Comparison of ENCODE assay signal across 17 mouse cellular contexts in genomic region chr17:83977725-83978124, GRCm38 (mm10).
DNase-seq lines count a peak whose midpoint lies in the region; ATAC-seq and TF ChIP-seq lines count a peak whose summit lies in the region.
"Had no signal": no experiment of that assay in that cellular context is flagged by ENCODE, and none has a peak within 500 bp of the region (broad histone marks: within the 10 kb centered on the region; RNA-seq: fewer than 3 reads in every experiment).

No protein-coding gene starts in this region.

- no peak overlapping the region for H3K4me3 ChIP-seq in heart, postnatal 0 days (ENCODE audit: low read depth, low read length)
- H3K4me3 ChIP-seq in heart, embryonic 12.5 days, result no peak overlapping the region
- no peak overlapping the region for H3K4me3 ChIP-seq in lung, adult 2 months (replicated peaks; ENCODE audit: extremely low read depth, low read depth, low read length)
- no peak overlapping the region for H3K4me3 ChIP-seq in embryonic facial prominence, embryonic 12.5 days
- H3K4me3 ChIP-seq in limb, embryonic 15.5 days, result no peak overlapping the region
- H3K4me3 ChIP-seq: forebrain, embryonic 13.5 days; hindbrain, embryonic 13.5 days; liver, embryonic 15.5 days; neural tube, embryonic 13.5 days had no signal

- no peaks in the 10 kb centered on the region for H3K36me3 ChIP-seq in heart, postnatal 0 days (replicated peaks; ENCODE audit: control insufficient read depth, insufficient read depth, low read length)
- no peaks in the 10 kb centered on the region for H3K36me3 ChIP-seq in heart, embryonic 12.5 days
- no peaks in the 10 kb centered on the region for H3K36me3 ChIP-seq in embryonic facial prominence, embryonic 12.5 days
- no peaks in the 10 kb centered on the region for H3K36me3 ChIP-seq in limb, embryonic 15.5 days
- H3K36me3 ChIP-seq: hindbrain, embryonic 13.5 days; liver, embryonic 15.5 days; neural tube, embryonic 13.5 days had no signal

- no peak for TF ChIP-seq CTCF in heart, postnatal 0 days (IDR thresholded peaks at IDR 0.05; ENCODE audit: low read depth)
- no peak for TF ChIP-seq CTCF in lung, adult 2 months (IDR thresholded peaks at IDR 0.05; ENCODE audit: insufficient read depth, low read length)

- TF ChIP-seq EP300 in heart, postnatal 0 days (IDR thresholded peaks at IDR 0.05; ENCODE audit: low read depth), result no peak

- peak overlapping the region; percentile 39 for H3K27ac ChIP-seq in heart, postnatal 0 days (ENCODE audit: low read depth)
- H3K27ac ChIP-seq in heart, embryonic 12.5 days (ENCODE audit: poor library complexity, severe bottlenecking), result no peak overlapping the region
- peak overlapping the region; percentile 72; the same call in 1 of the 2 replicates for H3K27ac ChIP-seq in embryonic facial prominence, embryonic 12.5 days
- H3K27ac ChIP-seq in limb, embryonic 15.5 days, result peak overlapping the region; percentile 59; the same call in 1 of the 2 replicates
- H3K27ac ChIP-seq: forebrain, embryonic 13.5 days; hindbrain, embryonic 13.5 days; liver, embryonic 15.5 days; neural tube, embryonic 13.5 days had no signal

- H3K4me1 ChIP-seq in heart, postnatal 0 days (ENCODE audit: control insufficient read depth, insufficient read depth), result peaks cover 12% of the 10 kb centered on the region
- peaks cover 18% of the 10 kb centered on the region for H3K4me1 ChIP-seq in heart, embryonic 12.5 days (replicated peaks)
- H3K4me1 ChIP-seq in lung, adult 2 months (ENCODE audit: control insufficient read depth, insufficient read depth, low read length), result peaks cover 17% of the 10 kb centered on the region
- H3K4me1 ChIP-seq in embryonic facial prominence, embryonic 12.5 days, result peaks cover 42% of the 10 kb centered on the region
- H3K4me1 ChIP-seq in limb, embryonic 15.5 days, result peaks cover 61% of the 10 kb centered on the region

- H3K27me3 ChIP-seq in heart, postnatal 0 days (ENCODE audit: control insufficient read depth, insufficient read depth, low read length), result no peaks in the 10 kb centered on the region
- H3K27me3 ChIP-seq in heart, embryonic 12.5 days (replicated peaks), result no peaks in the 10 kb centered on the region
- no peaks in the 10 kb centered on the region for H3K27me3 ChIP-seq in embryonic facial prominence, embryonic 12.5 days
- no peaks in the 10 kb centered on the region for H3K27me3 ChIP-seq in limb, embryonic 15.5 days
- H3K27me3 ChIP-seq: forebrain, embryonic 13.5 days; hindbrain, embryonic 13.5 days; liver, embryonic 15.5 days; neural tube, embryonic 13.5 days had no signal

- ATAC-seq in heart, postnatal 0 days (ENCODE audit: insufficient read depth, low read depth), result no peak
- no peak for ATAC-seq in heart, embryonic 12.5 days (ENCODE audit: insufficient number of reproducible peaks, low FRiP score)
- no peak for ATAC-seq in embryonic facial prominence, embryonic 12.5 days (ENCODE audit: insufficient number of reproducible peaks, insufficient read depth, low FRiP score, low TSS enrichment)
- ATAC-seq in limb, embryonic 15.5 days (ENCODE audit: insufficient number of reproducible peaks, low FRiP score, low TSS enrichment, low read depth), result no peak
- ATAC-seq: CD4-positive, CD25-positive, alpha-beta regulatory T cell, adult 4 months; forebrain, embryonic 13.5 days had no signal

- H3K9me3 ChIP-seq in heart, postnatal 0 days (replicated peaks; ENCODE audit: control insufficient read depth, low read length), result no peaks in the 10 kb centered on the region
- no peaks in the 10 kb centered on the region for H3K9me3 ChIP-seq in heart, embryonic 12.5 days (replicated peaks)
- H3K9me3 ChIP-seq in embryonic facial prominence, embryonic 12.5 days, result no peaks in the 10 kb centered on the region
- no peaks in the 10 kb centered on the region for H3K9me3 ChIP-seq in limb, embryonic 15.5 days
- H3K9me3 ChIP-seq: forebrain, embryonic 13.5 days; hindbrain, embryonic 13.5 days; liver, embryonic 15.5 days; neural tube, embryonic 13.5 days had no signal

- 54% methylated on average over 11 of the region's 11 CpGs for WGBS in heart, postnatal 0 days
- WGBS in heart, embryonic 12.5 days, result 64% methylated on average over 11 of the region's 11 CpGs
- WGBS in lung, adult 2 months, result 51% methylated on average over 11 of the region's 11 CpGs
- 70% methylated on average over 11 of the region's 11 CpGs for WGBS in embryonic facial prominence, embryonic 12.5 days
- WGBS in limb, embryonic 15.5 days, result 75% methylated on average over 11 of the region's 11 CpGs

- TF ChIP-seq POLR2A in lung, adult 2 months (IDR thresholded peaks at IDR 0.05; ENCODE audit: borderline replicate concordance, extremely low read depth, low read depth, low read length), result no peak

- no peak for DNase-seq in heart, postnatal 0 days (ENCODE audit: low spot score)
- DNase-seq in lung, adult 2 months, result peak; percentile 4
- DNase-seq in lung, postnatal 4 days, result no peak
- no peak for DNase-seq in left cerebral cortex, adult 9 months (ENCODE audit: low spot score in 2 of 2)
- no peak for DNase-seq in ovary, postnatal 14 days (ENCODE audit: low spot score)
- DNase-seq: cerebellum, postnatal 10 days; kidney, postnatal 36 days; midbrain, embryonic 14.5 days; spleen, adult 18-20 months had no signal

- H3K4me2 ChIP-seq in heart, postnatal 0 days (ENCODE audit: low read depth, low read length), result no peak overlapping the region
- H3K4me2 ChIP-seq in heart, embryonic 12.5 days, result no peak overlapping the region
- no peak overlapping the region for H3K4me2 ChIP-seq in embryonic facial prominence, embryonic 12.5 days (replicated peaks)
- no peak overlapping the region for H3K4me2 ChIP-seq in limb, embryonic 15.5 days
- H3K4me2 ChIP-seq: forebrain, embryonic 13.5 days; hindbrain, embryonic 13.5 days; liver, embryonic 15.5 days; neural tube, embryonic 13.5 days had no signal

- no peak overlapping the region for H3K9ac ChIP-seq in heart, postnatal 0 days (replicated peaks; ENCODE audit: low read depth, low read length)
- H3K9ac ChIP-seq in heart, embryonic 12.5 days, result no peak overlapping the region
- no peak overlapping the region for H3K9ac ChIP-seq in embryonic facial prominence, embryonic 12.5 days
- H3K9ac ChIP-seq in limb, embryonic 15.5 days, result no peak overlapping the region
- H3K9ac ChIP-seq: forebrain, embryonic 13.5 days; hindbrain, embryonic 13.5 days; liver, embryonic 15.5 days; neural tube, embryonic 13.5 days had no signal
